Mouse (Mus musculus) lung, adult 2 months (tissue): ENCODE results near the gene Rai1.

Experiments used
- CTCF ChIP-seq: fragments of 200-500 bp; IDR thresholded peaks from 2 replicates; pipeline ENCODE4 v1.5.1; 2011; ENCODE audit warnings: mild to moderate bottlenecking, low read length, control low read depth; ENCODE audit not compliant: insufficient read depth
- POLR2A ChIP-seq: fragments of 200-500 bp; IDR thresholded peaks from 2 replicates; pipeline ENCODE4 v1.6.1; 2011; ENCODE audit warnings: low read depth, mild to moderate bottlenecking, control low read depth, low read length, borderline replicate concordance; ENCODE audit errors: extremely low read depth

GRCm38 (mm10) chr11:60208201-60208600 lies 103.4 kb downstream of the Rai1 start:
- TF ChIP-seq CTCF (no peak), POLR2A (no peak)
